Mouse (Mus musculus) intestine, postnatal 0 days (tissue): ENCODE data around the gene H2-DMb1. TPM values are rescaled to one million over a fixed set of nuclear protein-coding genes. Genes with fewer than 3 reads are reported as not detected.
"Not testable (repeated sequence)": the region's sequence is repeated elsewhere in the genome, so short reads cannot be mapped to it uniquely, and the experiment has no call there.

Experiments
- ATAC-seq: fragments of 200-750 bp; cut with Nextera tagmentation; 2 replicates; pipeline ENCODE4 v1.8.0; 2017; ENCODE audit warnings: mild to moderate bottlenecking, moderate TSS enrichment, moderate library complexity
- H3K27ac ChIP-seq: fragments of 300-500 bp; sonication (generic); 2 replicates; pipeline ENCODE4 v1.5.1; 2014; ENCODE audit warnings: mild to moderate bottlenecking, low read depth, low read length, moderate library complexity
- H3K27me3 ChIP-seq: fragments of 300-500 bp; sonication (generic); replicated peaks from 2 replicates; pipeline ENCODE4 v1.6.1; 2014; ENCODE audit warnings: low read length, mixed read lengths; ENCODE audit not compliant: control insufficient read depth, insufficient read depth
- H3K36me3 ChIP-seq: fragments of 300-500 bp; sonication (generic); 2 replicates; pipeline ENCODE4 v1.6.1; 2014; ENCODE audit warnings: mild to moderate bottlenecking, moderate library complexity; ENCODE audit not compliant: control insufficient read depth, insufficient read depth
- H3K4me1 ChIP-seq: fragments of 300-500 bp; sonication (generic); replicated peaks from 2 replicates; pipeline ENCODE4 v1.6.1; 2014; ENCODE audit warnings: antibody characterized with exemption, low read length, mixed read lengths; ENCODE audit not compliant: control insufficient read depth, insufficient read depth
- H3K4me2 ChIP-seq: fragments of 300-500 bp; sonication (generic); replicated peaks from 2 replicates; pipeline ENCODE4 v1.6.1; 2014; ENCODE audit warnings: low read depth, mild to moderate bottlenecking, moderate library complexity
- H3K4me3 ChIP-seq: fragments of 300-500 bp; sonication (generic); 2 replicates; pipeline ENCODE4 v1.5.1; 2014; ENCODE audit warnings: low read depth, low read length
- H3K9ac ChIP-seq: fragments of 300-500 bp; sonication (generic); 2 replicates; pipeline ENCODE4 v1.6.1; 2014; ENCODE audit warnings: mild to moderate bottlenecking, low read depth, low read length
- H3K9me3 ChIP-seq: fragments of 300-500 bp; sonication (generic); 2 replicates; pipeline ENCODE4 v1.6.1; 2016; ENCODE audit warnings: mixed run types; ENCODE audit not compliant: control insufficient read depth
- CTCF ChIP-seq: sonication (generic); IDR thresholded peaks from 2 replicates; pipeline ENCODE4 v1.5.1; 2016; ENCODE audit warnings: low read depth, mild to moderate bottlenecking, control low read depth, antibody characterized with exemption, moderate library complexity
- WGBS: fragments of 180-500 bp; shearing (Covaris S2); extraction: QIAGEN DNeasy Blood & Tissue Kit; methylation state at CpG from one replicate; pipeline ENCODE4 v1.1.7; 2014; 5-methylcytosine and 5-hydroxymethylcytosine counted together
- polyA plus RNA-seq: library from polyadenylated mRNA; unstranded; fragments of >200 nt; fragmentation: Nextera tagmentation; extraction: Ambion mirVana; gene quantifications from 2 replicates; pipeline ENCODE4 v1.2.1, GENCODE M21; 2015

The H2-DMb1 gene
- polyA plus RNA-seq, 1 experiment from 2014 or later = 5.1 TPM

DNA sequence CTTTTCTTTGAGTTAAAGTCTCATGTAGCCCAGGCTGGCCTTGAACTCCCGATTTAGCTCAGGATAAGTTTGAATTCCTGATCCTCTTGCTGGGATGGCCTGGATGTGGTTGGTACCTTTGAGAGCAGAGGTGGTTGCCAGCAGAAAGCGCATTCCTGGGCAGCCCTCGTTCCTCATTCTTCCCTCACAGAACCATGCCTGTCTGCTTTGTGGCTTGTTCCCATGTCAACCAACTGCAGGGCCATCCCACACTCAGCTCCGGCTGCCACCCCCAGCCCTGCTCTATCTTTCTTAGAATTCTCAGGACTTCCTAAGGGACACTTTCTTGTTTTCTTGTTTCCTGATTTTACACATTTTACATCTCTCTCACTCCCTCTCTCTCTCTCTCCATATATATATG is 11.4 kb upstream of the H2-DMb1 start:
- Histone ChIP-seq H3K4me2 (no peak overlapping the region), H3K36me3 (no peaks in the 10 kb centered on the region), H3K4me3 (no peak overlapping the region), H3K9ac (no peak overlapping the region), H3K9me3 (no peaks in the 10 kb centered on the region), H3K27ac (no peak overlapping the region), H3K4me1 (0 out of 2 replicates have a peak, but pooled peaks cover 2% of the 10 kb centered on the region), H3K27me3 (peaks cover 29% of the 10 kb centered on the region; the same call in 1 of the 2 replicates)
- TF ChIP-seq CTCF = no peak
- WGBS = 61% methylated on average over 4 of the region's 4 CpGs
- no peak for ATAC-seq

GRCm38 (mm10) chr17:34142456-34143010 is 10.3 kb upstream of the H2-DMb1 start:
- Histone ChIP-seq H3K9me3 (no peaks in the 10 kb centered on the region), H3K36me3 (no peaks in the 10 kb centered on the region), H3K27me3 (peaks cover 29% of the 10 kb centered on the region; the same call in 1 of the 2 replicates), H3K9ac (no peak overlapping the region), H3K27ac (no peak overlapping the region), H3K4me2 (no peak overlapping the region), H3K4me3 (no peak overlapping the region), H3K4me1 (0 out of 2 replicates have a peak, but pooled peaks cover 2% of the 10 kb centered on the region)
- ATAC-seq = no peak
- WGBS = 72% methylated on average over 7 of the region's 7 CpGs
- no peak for TF ChIP-seq CTCF

- Histone ChIP-seq H3K4me1 (0 out of 2 replicates have a peak, but pooled peaks cover 2% of the 10 kb centered on the region), H3K27ac (no peak within 1 kb of the TSS), H3K4me3 (no peak within 1 kb of the TSS), H3K27me3 (peaks cover 27% of the 10 kb centered on the region; the same call in 1 of the 2 replicates), H3K4me2 (no peak within 1 kb of the TSS), H3K36me3 (no peaks in the 10 kb centered on the region), H3K9ac (no peak within 1 kb of the TSS), H3K9me3 (no peaks in the 10 kb centered on the region)
- ATAC-seq = no peak
- WGBS = 31% methylated on average over 7 of the region's 7 CpGs
- TF ChIP-seq CTCF = no peak
Observed at GRCm38 (mm10) chr17:34143033-34143432, 9.8 kb upstream of the H2-DMb1 start, which contains the start of gene H2-DMb2. Gene H2-DMb2 (plus strand): TSS chr17:34143307.

DNA sequence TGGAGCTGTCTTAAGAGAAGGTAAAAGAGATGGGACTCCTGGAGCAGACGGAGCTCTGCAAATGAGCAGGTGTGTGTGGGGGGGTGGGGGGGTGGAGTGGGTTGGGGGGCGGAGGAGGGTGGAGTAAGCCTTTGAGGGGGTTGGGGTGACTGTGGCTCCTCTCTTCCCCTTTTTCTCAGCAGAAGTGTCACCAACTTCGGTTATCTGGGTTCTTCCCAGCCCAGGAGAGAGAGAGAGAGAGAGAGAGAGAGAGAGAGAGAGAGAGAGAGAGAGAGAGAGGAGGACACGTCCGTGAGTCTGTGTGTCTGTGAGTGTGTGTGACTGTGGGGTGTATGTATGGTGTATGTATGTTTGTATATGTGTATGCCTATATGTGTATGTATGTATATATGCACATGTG is 9.4 kb upstream of the H2-DMb1 start:
- H3K4me3 ChIP-seq = no peak overlapping the region
- H3K36me3 ChIP-seq = no peaks in the 10 kb centered on the region
- no peak overlapping the region for H3K9ac ChIP-seq
- no peaks in the 10 kb centered on the region for H3K9me3 ChIP-seq
- no peak overlapping the region for H3K4me2 ChIP-seq
- peaks cover 23% of the 10 kb centered on the region; the same call in 1 of the 2 replicates for H3K27me3 ChIP-seq
- ATAC-seq = no peak
- no peak overlapping the region for H3K27ac ChIP-seq
- 60% methylated on average over 5 of the region's 5 CpGs for WGBS
- H3K4me1 ChIP-seq = 0 out of 2 replicates have a peak, but pooled peaks cover 2% of the 10 kb centered on the region
- no peak for TF ChIP-seq CTCF

DNA sequence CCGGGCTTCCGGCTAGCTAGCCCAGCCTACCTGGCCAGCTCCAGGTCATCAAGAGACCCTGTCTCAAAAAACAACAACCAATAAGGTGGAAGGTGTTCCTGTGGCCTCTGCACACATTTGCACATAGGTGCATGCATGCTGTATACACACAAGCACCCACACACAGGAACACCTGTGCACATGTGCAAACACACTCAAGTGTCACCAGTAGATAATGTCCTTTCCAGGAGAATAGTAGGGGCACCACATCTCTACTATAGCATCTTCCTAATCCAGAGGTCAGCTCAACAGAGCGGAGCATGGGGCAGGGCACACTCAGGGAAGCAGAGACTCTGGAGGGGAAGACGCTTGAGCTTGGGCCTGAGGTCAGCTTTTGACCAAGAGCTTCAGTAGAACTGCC is 8.7 kb upstream of the H2-DMb1 start:
- ATAC-seq, H3K9me3 ChIP-seq, H3K4me1 ChIP-seq, H3K27ac ChIP-seq, H3K4me2 ChIP-seq, H3K4me3 ChIP-seq, H3K36me3 ChIP-seq, H3K9ac ChIP-seq: not testable (repeated sequence)
- WGBS = 88% methylated on average over 4 of the region's 4 CpGs
- peaks cover 16% of the 10 kb centered on the region; the same call in 1 of the 2 replicates for H3K27me3 ChIP-seq

DNA sequence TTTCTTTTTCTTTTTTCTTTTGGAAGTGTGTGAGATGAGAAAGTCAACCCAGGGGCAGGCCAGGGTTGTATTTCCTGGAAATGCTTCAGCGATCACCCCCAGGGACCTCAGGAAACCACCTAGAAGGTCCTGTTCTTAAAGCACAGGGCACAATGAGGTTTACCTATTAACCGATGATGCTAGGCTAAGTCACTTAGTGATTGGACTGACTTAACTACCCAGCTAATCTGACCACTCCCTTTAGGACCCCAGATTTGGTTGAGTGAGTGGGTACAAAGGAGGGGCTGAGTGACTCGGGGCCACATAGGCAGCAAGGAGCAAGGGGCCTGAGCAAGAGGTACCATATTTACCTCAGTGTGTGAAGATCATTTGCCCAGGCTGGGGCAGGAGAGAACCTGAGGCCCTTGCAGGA is 7.9 kb upstream of the H2-DMb1 start:
- H3K4me2 ChIP-seq = no peak overlapping the region
- 69% methylated on average over 3 of the region's 3 CpGs for WGBS
- ATAC-seq = no peak
- no peak overlapping the region for H3K4me3 ChIP-seq
- H3K4me1 ChIP-seq = no peaks in the 10 kb centered on the region
- no peak overlapping the region for H3K9ac ChIP-seq
- no peak for TF ChIP-seq CTCF
- no peak overlapping the region for H3K27ac ChIP-seq
- H3K27me3 ChIP-seq = peaks cover 13% of the 10 kb centered on the region; the same call in 1 of the 2 replicates
- H3K36me3 ChIP-seq = no peaks in the 10 kb centered on the region
- no peaks in the 10 kb centered on the region for H3K9me3 ChIP-seq
